ENCODE assay signal across 11 mouse cellular contexts in genomic region chr11:108586551-108587184, GRCm38 (mm10).
DNase-seq lines count a peak whose midpoint lies in the region; ATAC-seq and TF ChIP-seq lines count a peak whose summit lies in the region.
"Had no signal": no experiment of that assay in that cellular context is flagged by ENCODE, and none has a peak within 500 bp of the region (broad histone marks: within the 10 kb centered on the region; RNA-seq: fewer than 3 reads in every experiment).

No protein-coding gene starts in this region.

- H3K9ac ChIP-seq in kidney, embryonic 15.5 days: no peak overlapping the region

- 38% methylated on average over 7 of the region's 7 CpGs for WGBS in kidney, embryonic 15.5 days
- 63% methylated on average over 7 of the region's 7 CpGs for WGBS in lung, adult 2 months

- no peak overlapping the region for H3K4me3 ChIP-seq in kidney, embryonic 15.5 days (replicated peaks)
- H3K4me3 ChIP-seq in testis, adult 2 months (ENCODE audit: control insufficient read depth, low read depth, low read length): peak overlapping the region; percentile 58
- H3K4me3 ChIP-seq in lung, adult 2 months (replicated peaks; ENCODE audit: extremely low read depth, low read depth, low read length): no peak overlapping the region

- no peak for TF ChIP-seq CTCF in testis, adult 2 months (IDR thresholded peaks at IDR 0.05; ENCODE audit: control insufficient read depth, insufficient read depth, insufficient replicate concordance, low read depth, low read length)
- no peak for TF ChIP-seq CTCF in lung, adult 2 months (IDR thresholded peaks at IDR 0.05; ENCODE audit: insufficient read depth, low read length)

- no peak for DNase-seq in kidney, adult 18-20 months
- no peak for DNase-seq in testis, postnatal 14 days (ENCODE audit: low spot score)
- peak; percentile 4 for DNase-seq in lung, adult 2 months
- DNase-seq in cerebellum, postnatal 25 days: no peak
- no peak for DNase-seq in thymus, postnatal 14 days
- DNase-seq: cerebellum, adult 18-20 months; heart, postnatal 36 days had no signal

- H3K27ac ChIP-seq in kidney, embryonic 15.5 days: no peak overlapping the region
- H3K27ac ChIP-seq in testis, adult 2 months (ENCODE audit: control insufficient read depth, insufficient read depth, low read depth, low read length): no peak overlapping the region
- H3K27ac ChIP-seq: stomach, postnatal 0 days had no signal

- no peaks in the 10 kb centered on the region for H3K27me3 ChIP-seq in kidney, embryonic 15.5 days
- H3K27me3 ChIP-seq in testis, adult 2 months (ENCODE audit: control insufficient read depth, insufficient read depth, low read length): no peaks in the 10 kb centered on the region

- no peaks in the 10 kb centered on the region for H3K4me1 ChIP-seq in kidney, embryonic 15.5 days
- H3K4me1 ChIP-seq in testis, adult 2 months (ENCODE audit: control insufficient read depth, insufficient read depth, low read length): no peaks in the 10 kb centered on the region
- no peaks in the 10 kb centered on the region for H3K4me1 ChIP-seq in lung, adult 2 months (ENCODE audit: control insufficient read depth, insufficient read depth, low read length)

- no peak for TF ChIP-seq POLR2A in testis, adult 2 months (IDR thresholded peaks at IDR 0.05; ENCODE audit: control insufficient read depth, low read depth, low read length)
- no peak for TF ChIP-seq POLR2A in lung, adult 2 months (IDR thresholded peaks at IDR 0.05; ENCODE audit: borderline replicate concordance, extremely low read depth, low read depth, low read length)

- H3K4me2 ChIP-seq in kidney, embryonic 15.5 days: no peak overlapping the region
- H3K4me2 ChIP-seq: midbrain, embryonic 11.5 days had no signal

- no peaks in the 10 kb centered on the region for H3K36me3 ChIP-seq in kidney, embryonic 15.5 days
- H3K36me3 ChIP-seq in testis, adult 2 months (ENCODE audit: control insufficient read depth, insufficient read depth, low read length): no peaks in the 10 kb centered on the region

- H3K9me3 ChIP-seq in kidney, embryonic 15.5 days (replicated peaks): no peaks in the 10 kb centered on the region

- ATAC-seq in kidney, embryonic 15.5 days (replicated peaks; ENCODE audit: low FRiP score): peak; percentile 81
